Mouse (Mus musculus): ENCODE measurements around the gene Mlst8. TPM values are rescaled to one million over a fixed set of nuclear protein-coding genes. Genes with fewer than 3 reads are reported as not detected.
"Not testable (repeated sequence)": the region's sequence is repeated elsewhere in the genome, so short reads cannot be mapped to it uniquely, and the experiment has no call there.

Gene Mlst8
- total RNA-seq, 2 experiments from 2014 or later, result 8.1 to 9.0 TPM

DNA sequence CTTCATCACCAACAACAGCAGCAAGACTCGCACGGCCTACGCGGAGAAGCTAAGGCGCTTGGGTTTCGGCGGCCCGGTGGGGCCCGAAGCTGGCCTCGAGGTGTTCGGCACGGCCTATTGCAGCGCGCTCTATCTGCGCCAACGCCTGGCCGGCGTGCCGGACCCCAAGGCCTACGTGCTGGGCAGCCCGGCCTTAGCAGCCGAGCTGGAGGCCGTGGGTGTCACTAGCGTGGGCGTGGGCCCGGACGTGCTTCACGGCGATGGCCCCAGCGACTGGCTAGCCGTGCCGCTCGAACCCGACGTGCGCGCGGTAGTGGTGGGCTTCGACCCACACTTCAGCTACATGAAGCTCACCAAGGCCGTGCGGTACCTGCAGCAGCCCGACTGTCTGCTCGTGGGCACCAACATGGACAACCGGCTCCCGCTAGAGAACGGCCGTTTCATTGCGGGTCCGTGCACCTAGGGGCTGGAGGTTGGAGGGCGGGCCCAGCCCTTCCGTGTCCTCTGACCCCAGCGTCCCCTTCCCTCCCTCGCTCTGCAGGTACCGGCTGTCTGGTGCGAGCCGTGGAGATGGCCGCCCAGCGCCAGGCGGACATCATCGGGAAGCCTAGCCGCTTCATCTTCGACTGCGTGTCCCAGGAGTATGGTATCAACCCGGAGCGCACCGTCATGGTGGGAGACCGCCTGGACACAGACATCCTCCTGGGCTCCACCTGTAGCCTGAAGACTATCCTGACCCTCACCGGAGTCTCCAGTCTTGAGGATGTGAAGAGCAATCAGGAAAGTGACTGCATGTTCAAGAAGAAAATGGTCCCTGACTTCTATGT, 8.0 kb downstream of the Mlst8 start:
- DNase-seq, result peak in 1 of 2 experiments; percentile 41
- intact Hi-C loops (cut with DNase I), result no loop called here

DNA sequence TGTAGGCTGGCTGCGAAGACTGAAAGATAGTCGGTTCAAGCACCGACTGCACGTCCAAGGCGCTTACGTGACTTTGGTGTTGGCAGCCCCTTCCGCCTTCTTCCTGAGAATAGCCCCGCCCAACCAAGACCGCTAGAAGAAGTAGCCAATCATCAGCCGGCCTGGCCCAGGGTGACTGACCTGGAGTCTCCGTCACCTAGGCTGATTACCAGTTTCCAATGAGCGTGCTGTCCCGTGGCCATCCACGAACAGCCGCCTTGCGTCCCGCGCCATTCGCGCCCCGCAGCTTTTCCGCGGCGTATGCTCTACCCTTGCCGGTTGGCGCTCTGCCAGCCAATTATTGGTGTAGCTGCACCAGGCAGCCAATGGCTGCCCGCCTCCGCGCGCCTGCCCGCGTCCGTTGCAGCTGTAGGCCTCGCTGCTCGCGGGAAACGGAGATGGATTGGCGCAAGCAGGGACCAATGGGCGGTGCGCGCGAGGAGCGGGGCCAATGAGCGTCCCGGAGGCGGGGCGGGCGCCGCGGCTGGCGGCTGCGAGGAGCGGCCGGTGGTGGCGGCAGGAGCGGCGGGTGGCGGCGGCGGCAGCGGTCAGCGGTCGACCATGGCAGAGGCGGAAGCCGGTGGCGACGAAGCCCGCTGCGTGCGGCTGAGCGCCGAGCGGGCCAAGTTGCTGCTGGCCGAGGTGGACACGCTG, 8.8 kb downstream of the Mlst8 start, which contains the start of the genes E4f1 and Pgp:
Gene E4f1, minus strand, starts transcription at position 404 of the 693 bp plus-strand sequence.
Gene Pgp, plus strand, starts transcription at position 483 of the 693 bp plus-strand sequence.
- peak; percentile 97 to 99 for DNase-seq
- intact Hi-C loops (cut with DNase I), result no loop called here

DNA sequence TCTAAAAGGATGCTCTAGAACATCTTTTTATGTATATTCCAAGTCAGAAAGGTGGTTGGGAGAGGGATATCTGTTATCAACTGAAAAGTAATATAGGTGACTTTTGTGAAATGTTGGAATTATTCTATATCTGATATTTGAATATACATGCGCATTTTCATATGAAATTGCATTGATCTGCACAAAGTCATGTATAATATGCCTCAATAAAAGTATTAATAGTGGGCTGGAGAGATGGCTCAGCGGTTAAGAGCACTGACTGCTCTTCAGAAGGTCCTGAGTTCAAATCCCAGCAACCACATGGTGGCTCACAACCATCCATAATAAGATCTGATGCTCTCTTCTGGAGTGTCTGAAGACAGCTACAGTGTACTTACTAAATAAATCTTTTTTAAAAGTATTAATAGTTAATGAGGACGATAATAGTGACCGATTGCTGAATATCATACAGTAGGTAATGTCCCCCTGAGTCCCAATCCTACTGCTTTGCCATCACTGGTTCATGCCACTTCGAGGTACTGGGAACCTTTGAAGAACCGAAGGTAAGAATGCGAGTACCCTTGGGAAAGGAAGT, 9.5 kb downstream of the Mlst8 start:
- intact Hi-C loops (cut with DNase I), result no loop called here

DNA sequence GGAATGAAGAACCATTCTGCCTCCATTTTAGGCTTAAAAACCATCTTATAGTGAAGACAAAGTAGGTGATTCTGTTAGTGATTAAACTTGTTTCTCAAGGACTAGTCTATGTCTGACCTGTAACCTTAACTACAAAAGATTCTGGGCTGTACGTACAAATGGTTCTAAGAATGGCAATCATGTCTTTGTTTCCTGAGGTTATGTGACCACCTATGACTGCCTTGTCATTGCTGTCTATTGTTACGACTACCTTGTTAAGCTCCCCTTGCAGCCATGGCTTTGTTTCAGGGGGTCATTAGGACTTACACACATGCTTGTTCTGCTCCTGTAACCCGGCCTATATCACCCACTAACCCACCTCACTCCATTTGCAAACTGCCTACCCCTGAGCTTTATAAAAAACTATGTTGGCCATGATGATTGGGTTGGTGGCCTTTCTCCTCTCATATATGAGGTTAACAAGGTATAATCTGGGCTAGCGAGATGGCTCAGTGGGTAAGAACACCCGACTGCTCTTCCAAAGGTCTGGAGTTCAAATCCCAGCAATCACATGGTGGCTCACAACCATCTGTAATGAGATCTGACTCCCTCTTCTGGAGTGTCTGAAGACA, 10.1 kb downstream of the Mlst8 start:
- no peak for DNase-seq
- intact Hi-C loops (cut with DNase I), result no loop called here

More for the DNA sequence above, 9.5 kb downstream of the Mlst8 start:
- DNase-seq, result no peak

DNA sequence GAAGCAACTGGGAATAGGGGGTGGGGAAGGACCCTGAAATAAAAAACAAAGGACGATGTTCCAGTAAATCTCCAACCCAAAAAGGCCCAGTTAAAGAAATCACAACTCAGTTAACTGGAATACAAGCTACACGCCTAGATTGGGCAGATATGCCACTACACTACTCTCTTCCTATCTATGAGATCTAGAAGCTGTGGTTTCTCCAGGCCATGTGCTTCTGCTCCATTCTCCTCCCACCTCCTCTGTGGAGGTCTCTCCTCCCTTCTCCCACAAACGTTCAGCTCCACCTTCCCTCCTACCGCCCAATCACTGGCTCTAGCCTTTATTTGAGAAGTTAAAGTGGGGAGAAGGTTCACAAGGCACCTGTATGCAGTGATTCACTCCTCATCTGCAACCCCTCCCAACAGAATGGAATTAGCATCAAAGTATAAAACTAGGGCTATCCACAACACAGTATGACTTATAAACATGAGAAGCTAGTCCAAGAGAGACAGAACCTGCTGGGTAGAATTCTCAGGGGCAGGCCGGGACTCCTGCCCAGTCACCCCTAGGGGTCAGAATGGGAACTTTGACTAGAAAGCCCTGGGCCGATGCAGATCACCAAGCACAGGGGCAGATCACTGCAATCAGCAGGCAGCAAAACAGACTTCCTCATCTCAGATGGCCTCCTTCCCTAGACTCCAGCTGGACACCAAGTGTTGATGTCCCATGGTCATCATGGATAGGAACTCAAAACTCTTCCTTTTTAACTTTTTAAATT, 15.3 kb downstream of the Mlst8 start:
- intact Hi-C loops (cut with DNase I), result no loop called here
- no peak for DNase-seq

DNA sequence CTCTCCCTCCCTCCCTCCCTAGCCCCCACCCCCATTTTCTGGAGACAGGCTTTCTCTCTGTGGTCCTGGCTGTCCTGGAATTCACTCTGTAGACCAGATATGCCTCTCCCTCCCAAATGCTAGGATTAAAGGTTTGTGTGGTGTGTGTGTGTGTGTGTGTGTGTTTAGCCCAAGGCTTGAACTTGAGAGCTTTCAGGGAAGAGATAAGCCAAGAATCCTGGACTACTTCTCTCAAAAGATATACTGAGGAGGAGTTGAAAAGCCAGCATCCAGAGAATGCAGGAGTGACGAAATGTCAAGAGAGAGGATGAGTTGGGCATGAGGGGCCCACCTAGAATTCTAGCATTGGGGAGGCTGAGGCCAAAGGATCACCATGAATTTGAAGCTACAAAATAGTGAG, 15.9 kb downstream of the Mlst8 start:
- DNase-seq, result no peak
- intact Hi-C loops (cut with DNase I), result no loop called here

DNA sequence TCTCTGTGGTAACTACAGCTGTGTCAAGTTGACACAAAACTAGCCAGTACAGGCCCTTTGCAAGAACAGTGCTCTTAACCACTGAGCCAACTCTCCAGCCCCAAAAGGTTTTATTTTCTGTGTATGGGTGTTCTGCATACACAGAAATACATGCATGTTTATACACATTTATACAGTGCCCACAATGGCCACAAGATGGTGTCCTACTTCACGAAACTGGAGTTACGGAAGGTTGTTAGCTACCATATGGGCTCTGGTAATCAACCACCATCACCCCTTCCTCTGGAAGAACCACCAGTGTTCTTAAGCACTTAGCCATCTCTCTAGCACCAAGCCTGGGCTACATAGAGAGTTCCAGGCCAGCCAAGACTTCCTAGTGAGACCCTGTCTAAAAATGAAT, 17.3 kb downstream of the Mlst8 start:
- intact Hi-C loops (cut with DNase I), result no loop called here
- DNase-seq, result no peak

DNA sequence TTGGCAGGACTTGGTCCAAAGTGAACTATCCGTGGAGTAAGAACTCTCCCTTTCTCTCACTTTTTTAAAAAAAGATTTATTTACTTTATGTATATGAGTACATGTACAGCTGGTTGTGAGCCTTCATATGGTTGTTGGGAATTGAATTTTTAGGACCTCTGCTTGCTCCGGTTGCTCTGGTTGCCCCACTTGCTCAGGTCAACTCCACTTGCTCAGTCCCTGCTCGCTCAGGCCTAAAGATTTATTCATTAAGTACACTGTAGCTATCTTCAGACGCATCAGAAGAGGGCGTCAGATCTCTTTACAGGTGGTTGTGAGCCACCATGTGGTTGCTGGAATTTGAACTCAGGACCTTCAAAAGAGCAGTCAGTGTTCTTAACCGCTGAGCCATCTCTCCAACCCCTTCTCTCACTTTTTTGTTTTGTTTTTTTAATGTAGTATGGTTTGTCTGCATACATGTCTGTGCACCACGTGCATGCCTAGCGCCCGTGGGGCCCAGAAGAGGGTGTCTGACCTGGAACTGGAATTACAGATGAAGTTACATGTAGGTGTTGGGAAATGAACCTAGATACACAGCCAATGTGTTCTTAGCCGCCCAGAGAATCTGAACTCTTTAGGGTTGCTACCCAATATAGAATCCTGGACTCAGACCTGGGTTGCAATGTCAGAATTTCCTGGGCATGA, 23.2 kb downstream of the Mlst8 start:
- DNase-seq; intact Hi-C loops (cut with DNase I): not testable (repeated sequence)

DNA sequence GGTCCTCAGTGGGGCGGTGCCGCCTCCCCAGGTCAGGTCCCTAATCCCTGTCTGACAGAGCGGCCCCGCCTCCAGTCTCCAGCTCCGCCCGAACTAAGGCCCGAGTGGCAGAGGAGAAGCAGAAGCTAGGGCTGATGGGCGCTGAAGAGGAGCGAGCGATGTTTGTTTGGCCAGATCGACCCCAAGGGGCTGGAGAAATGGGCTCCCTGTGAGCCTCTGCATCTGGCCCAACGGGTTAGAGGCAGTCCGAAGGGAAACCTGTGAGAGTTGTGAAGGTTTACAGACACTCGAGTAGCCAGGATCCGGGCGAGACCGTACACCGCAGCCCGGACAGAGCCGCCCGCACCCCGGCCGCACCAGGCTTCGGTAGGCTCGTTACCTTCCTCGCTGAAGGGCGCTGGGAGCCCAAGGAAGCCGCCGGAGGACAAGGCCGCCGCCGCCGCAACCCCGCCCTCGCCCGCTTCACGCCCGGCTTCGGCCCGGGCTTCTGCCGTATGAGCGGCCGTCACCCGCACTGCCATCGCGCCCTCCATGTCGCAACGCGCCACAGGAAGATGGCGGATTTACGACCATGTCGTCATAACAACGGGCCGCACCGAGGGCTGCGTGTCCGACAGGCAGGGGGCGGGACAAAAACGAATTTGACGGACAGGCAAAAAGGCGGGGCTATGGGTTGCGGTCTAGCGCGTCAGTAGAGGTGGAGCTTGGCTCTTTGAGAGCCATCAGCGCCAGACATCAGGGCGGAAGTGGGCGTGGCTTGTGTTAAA, 23.9 kb downstream of the Mlst8 start:
- intact Hi-C loops (cut with DNase I), result no loop called here
- DNase-seq, result peak; percentile 99

DNA sequence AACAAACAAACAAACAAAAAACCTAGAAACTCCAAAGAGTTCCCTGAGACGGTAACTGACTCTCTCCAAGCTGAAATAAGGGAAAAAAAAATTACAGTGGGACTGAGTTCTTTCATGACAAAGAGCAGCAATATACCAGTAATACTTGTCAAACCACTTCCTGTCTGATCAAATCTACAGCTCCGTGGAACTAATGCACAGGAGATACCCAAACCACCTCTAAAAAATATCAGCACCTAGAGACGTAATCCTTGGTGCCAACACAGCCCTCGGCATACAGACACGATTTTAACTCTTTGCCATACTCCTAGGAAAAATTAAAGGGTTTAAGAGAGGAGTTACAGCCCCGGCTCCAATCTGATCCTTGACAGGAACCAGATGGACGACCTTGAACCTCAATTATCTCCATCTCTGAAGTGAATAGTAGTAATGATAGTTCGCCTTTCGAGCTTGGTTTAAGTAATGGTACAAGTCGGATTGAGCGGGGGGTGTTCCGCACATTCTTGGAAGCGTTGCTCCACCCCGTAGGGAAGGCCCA, 24.6 kb downstream of the Mlst8 start:
- intact Hi-C loops (cut with DNase I), result no loop called here
- DNase-seq, result no peak

DNA sequence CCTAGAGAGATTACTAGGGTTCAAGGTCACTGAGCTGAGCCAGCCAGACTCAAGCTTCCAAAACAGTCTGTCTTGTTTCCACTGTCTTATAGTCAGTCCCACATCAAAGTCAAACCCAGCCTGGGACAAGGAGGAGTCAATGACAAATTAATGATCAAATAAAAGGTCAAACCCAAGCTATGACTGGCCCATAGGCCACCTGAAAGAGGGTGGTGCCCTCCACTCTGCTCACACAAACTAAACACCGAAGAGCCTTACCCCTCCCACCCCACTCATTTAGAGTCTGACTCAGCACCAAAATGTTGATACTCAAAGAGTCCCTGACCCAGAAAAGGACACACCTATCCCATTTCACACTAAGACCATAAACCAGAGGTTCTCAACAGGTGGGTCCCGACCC, 25.5 kb downstream of the Mlst8 start:
- DNase-seq, result no peak
- intact Hi-C loops (cut with DNase I), result no loop called here

DNA sequence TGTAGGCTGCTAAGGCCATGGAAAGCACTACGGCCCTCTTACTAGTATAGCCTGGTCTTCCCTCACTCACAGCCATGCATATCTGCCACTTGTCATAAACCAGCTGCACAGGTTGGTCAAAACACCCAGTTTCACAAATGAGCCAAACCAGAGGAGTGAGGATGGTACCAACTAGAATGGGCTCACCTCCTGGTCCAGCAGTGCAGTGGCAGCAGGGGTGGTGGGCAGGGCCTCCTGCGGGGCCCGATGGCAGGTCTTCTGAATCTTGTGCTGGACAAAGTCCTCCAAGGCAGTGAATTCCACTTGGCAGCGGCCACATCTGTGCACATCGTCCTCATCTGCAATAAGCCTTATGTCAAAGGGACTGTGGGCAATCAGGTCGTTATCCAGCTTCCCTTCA, 27.7 kb downstream of the Mlst8 start:
- intact Hi-C loops (cut with DNase I), result no loop called here
- no peak for DNase-seq

DNA sequence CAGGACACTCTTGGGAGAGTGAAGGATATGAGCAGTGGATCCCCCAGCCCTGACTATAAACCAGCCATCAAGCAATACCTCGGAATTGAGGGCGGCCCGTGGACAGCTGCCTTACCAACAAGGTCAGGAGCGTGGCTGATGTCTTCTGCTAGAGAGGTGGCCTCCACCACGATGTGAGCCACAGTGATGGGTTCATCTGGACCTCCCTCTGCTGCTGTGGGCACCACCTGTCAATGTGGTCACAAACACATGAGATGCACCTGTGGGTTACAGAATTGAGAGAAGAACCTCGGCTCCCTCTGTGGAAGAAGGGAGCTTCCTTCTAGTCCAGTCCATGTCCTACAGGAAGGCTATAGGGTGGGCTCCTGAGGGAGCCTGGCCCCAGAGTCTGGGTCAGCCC, 29.4 kb downstream of the Mlst8 start:
- DNase-seq, result no peak
- intact Hi-C loops (cut with DNase I), result no loop called here

DNA sequence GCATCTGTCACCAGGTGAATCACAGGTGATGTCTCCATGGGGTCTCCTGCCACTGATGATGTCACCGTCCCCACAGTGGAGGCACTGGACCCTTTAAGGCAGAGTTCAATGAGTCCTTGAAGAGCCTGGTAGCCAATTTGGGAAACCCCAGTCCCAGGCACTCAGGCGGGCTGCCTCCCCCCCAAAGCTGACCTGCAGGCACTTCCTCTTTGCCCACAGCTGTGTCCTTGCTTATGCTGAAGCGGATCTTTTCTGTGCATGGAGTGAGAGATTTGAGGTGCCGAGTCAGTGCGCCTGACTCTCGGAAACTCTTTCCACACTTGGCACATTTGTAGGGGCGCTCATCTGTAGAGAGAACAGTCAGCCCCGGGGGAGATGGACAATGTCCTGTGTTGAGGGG, 32.3 kb downstream of the Mlst8 start:
- DNase-seq, result no peak
- intact Hi-C loops (cut with DNase I), result no loop called here

DNA sequence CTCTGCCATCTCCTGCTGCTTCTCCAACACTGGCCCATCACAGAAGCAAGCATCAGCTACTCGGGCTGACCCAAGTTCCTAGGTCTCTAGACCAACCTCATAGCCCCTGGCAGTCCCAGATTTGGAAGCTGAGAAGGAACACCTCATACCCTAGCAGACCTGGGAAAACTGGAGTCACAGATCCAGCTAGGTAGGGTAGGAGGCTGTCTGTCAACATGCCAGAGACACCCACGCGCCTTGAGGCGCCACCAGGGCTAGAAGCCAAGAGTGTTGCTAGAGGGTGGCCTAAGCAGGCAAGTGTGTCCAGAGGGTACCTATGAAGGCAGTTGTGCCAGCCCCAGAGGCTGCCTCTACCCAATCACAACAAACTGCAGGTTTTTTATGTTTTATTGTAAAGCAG, 35.5 kb downstream of the Mlst8 start:
- intact Hi-C loops (cut with DNase I), result no loop called here
- no peak for DNase-seq

DNA sequence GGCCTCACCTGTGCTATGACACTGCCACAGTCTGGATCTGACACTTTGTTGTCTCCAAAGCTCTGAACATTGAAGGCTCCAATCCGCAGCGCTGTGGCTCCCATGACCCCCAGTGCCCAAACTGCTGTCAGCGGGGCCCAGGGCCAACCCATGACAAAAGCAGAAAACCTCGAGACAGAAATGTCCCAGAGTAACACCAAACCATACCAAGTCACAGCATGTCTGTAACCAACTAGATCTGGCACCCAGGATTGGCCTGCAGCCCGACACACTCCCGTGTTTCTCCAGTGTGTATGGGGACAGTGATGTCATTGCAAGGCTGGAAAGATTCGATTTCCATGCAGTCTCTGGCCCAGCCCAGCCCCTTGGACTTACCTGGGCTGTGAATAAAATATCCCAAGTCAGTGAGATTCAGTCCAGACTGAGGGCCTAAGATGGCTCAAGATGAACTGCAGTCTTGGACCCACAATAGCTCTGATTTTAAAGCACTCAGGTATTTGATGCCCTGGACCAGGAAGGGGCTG, 36.2 kb downstream of the Mlst8 start, which contains the start of gene Dnase1l2:
Gene Dnase1l2, minus strand, starts transcription at position 474 of the 524 bp plus-strand sequence.
- intact Hi-C loops (cut with DNase I), result no loop called here
- DNase-seq, result no peak

DNA sequence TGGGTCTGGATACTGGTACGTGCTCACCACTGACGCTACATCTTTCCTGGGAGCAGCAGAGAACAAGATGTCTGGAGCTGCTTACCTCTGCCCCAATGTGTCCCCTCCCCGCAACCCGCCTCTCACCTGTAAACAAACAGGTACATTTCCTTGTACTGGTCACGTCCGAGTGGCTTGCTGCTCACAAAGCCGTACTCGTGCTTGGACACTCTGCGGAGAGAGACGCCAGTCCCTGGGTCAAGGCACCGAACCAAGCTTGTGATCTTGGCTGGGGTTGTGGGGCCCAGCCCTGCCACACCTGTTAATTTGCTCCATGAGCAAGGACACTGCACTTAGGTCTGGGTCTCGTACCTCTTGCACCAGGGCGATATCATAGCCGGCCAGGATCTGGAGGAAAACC, 36.8 kb downstream of the Mlst8 start:
- intact Hi-C loops (cut with DNase I), result no loop called here
- no peak for DNase-seq

DNA sequence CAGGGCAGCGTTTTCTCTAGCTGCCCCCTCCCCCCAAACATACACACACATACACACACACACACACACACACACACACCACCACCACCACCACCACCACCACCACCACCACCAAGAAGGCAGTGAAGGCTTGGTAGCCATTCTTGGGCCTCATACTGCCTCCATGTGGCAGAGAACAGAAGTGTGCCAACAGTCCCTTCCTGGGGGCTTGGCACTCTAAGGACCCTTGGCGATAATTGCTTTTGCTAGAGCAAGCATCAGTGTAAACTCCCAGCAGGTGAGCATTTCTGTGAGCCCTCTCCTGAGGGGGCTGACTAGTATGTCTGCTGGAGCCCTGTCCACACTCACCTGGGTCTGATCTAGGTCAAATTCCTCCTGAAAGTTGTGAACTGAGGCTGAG, 37.7 kb downstream of the Mlst8 start:
- DNase-seq, result no peak
- intact Hi-C loops (cut with DNase I), result no loop called here

DNA sequence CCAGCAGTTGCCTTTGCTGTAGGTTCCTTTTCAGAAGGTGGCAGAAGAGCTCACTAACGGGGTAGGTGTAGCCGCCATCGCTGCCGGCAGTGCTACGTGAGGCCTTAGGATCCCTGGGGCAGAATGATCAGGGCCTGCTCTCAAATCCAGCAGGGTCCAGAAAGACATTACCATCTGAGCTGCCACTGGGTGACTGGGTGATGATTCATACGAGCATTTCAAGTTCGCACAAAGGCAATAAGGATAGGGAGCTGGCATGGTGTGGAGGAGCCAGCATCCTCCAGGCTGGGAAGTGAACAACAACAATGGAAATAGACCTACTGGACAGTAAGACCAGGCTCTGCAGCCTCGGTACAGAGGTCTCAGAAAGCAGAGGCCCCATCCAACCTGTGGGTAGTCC, 38.5 kb downstream of the Mlst8 start:
- intact Hi-C loops (cut with DNase I), result no loop called here
- DNase-seq, result no peak

Data from heart, postnatal 36 days (tissue).